9 mouse cellular contexts compared by ENCODE assay signal in genomic region chr17:48119656-48120055, GRCm38 (mm10). TPM values are rescaled to one million over a fixed set of nuclear protein-coding genes. Genes with fewer than 3 reads are reported as not detected.
DNase-seq lines count a peak whose midpoint lies in the region; TF ChIP-seq lines count a peak whose summit lies in the region.
"Had no signal": no experiment of that assay in that cellular context is flagged by ENCODE, and none has a peak within 500 bp of the region (broad histone marks: within the 10 kb centered on the region; RNA-seq: fewer than 3 reads in every experiment).

No protein-coding gene starts in this region.

- peak; percentile 49 for DNase-seq in CD4-positive helper T cell, adult 2 months (ENCODE audit: low read depth, low spot score)
- DNase-seq in adrenal gland, adult (ENCODE audit: inconsistent age in 2 of 2, low spot score in 1 of 2), result peak; percentile 62 to 91
- peak; percentile 46 for DNase-seq in gastrocnemius, postnatal 25 days
- peak; percentile 65 to 84 for DNase-seq in kidney, postnatal 25 days
- peak; percentile 79 for DNase-seq in lung, adult 2 months
- DNase-seq in retina, adult 2 months (ENCODE audit: low read depth, low spot score), result peak; percentile 68
- DNase-seq in urinary bladder, adult 2 months (ENCODE audit: low spot score), result peak; percentile 42

- 26% methylated on average over 3 of the region's 3 CpGs for WGBS in lung, adult 2 months

- TF ChIP-seq POLR2A in cortical plate, adult 2 months (IDR thresholded peaks at IDR 0.05; ENCODE audit: extremely low read depth, insufficient read depth, low read length), result no peak
- no peak for TF ChIP-seq POLR2A in lung, adult 2 months (IDR thresholded peaks at IDR 0.05; ENCODE audit: borderline replicate concordance, extremely low read depth, low read depth, low read length)

- no peaks in the 10 kb centered on the region for H3K4me1 ChIP-seq in cortical plate, adult 2 months (ENCODE audit: control insufficient read depth, insufficient read depth, low read length)
- H3K4me1 ChIP-seq in lung, adult 2 months (ENCODE audit: control insufficient read depth, insufficient read depth, low read length), result no peaks in the 10 kb centered on the region
- H3K4me1 ChIP-seq: heart, embryonic 13.5 days had no signal

- H3K4me3 ChIP-seq in cortical plate, adult 2 months (ENCODE audit: insufficient read depth, low read length), result no peak overlapping the region
- no peak overlapping the region for H3K4me3 ChIP-seq in lung, adult 2 months (replicated peaks; ENCODE audit: extremely low read depth, low read depth, low read length)
- H3K4me3 ChIP-seq: heart, embryonic 13.5 days had no signal

- H3K27ac ChIP-seq in cortical plate, adult 2 months (ENCODE audit: insufficient read depth, low read length), result no peak overlapping the region
- H3K27ac ChIP-seq: heart, embryonic 13.5 days had no signal

- peak; percentile 85 for TF ChIP-seq CTCF in cortical plate, adult 2 months (IDR thresholded peaks at IDR 0.05; ENCODE audit: extremely low read depth, insufficient read depth, low read length)
- TF ChIP-seq CTCF in lung, adult 2 months (IDR thresholded peaks at IDR 0.05; ENCODE audit: insufficient read depth, low read length), result peak; percentile 85

RNA-seq across cellular contexts. Expression of gene 9830107B12Rik, which starts 26.4 kb away (rescaled TPM):
- not detected in 2 replicates for polyA plus RNA-seq in cortical plate, adult 2 months (2012; rRNA removed)
- total RNA-seq in gastrocnemius, postnatal 25 days (2021), result not detected
- 0.09 and 0.15 TPM in 2 replicates for polyA plus RNA-seq in lung, adult 2 months (2012; rRNA removed)
- 0.04 and 0.06 TPM in 2 replicates for polyA plus RNA-seq in urinary bladder, adult 2 months (2012; rRNA removed)
- polyA plus RNA-seq: heart, embryonic 13.5 days had no signal

RNA-seq across cellular contexts. Expression of gene 1700067P10Rik, which starts 30.5 kb away (rescaled TPM):
- 0.19 and 0.28 TPM in 2 replicates for polyA plus RNA-seq in cortical plate, adult 2 months (2012; rRNA removed)
- total RNA-seq in gastrocnemius, postnatal 25 days (2021), result not detected
- polyA plus RNA-seq in lung, adult 2 months (2012; rRNA removed), result not detected in 2 replicates
- 0.09 and 0.12 TPM in 2 replicates for polyA plus RNA-seq in urinary bladder, adult 2 months (2012; rRNA removed)
- polyA plus RNA-seq: heart, embryonic 13.5 days had no signal

RNA-seq across cellular contexts. Expression of gene A530064D06Rik, which starts 47.4 kb away (rescaled TPM):
- not detected in 2 replicates for polyA plus RNA-seq in cortical plate, adult 2 months (2012; rRNA removed)
- total RNA-seq in gastrocnemius, postnatal 25 days (2021), result not detected
- polyA plus RNA-seq in lung, adult 2 months (2012; rRNA removed), result 0.55 and 0.71 TPM in 2 replicates
- 0.41 and 0.69 TPM in 2 replicates for polyA plus RNA-seq in urinary bladder, adult 2 months (2012; rRNA removed)
